Mouse (Mus musculus) hindbrain, embryonic 11.5 days (tissue): ENCODE measurements around the gene Praf2. TPM values are rescaled to one million over a fixed set of nuclear protein-coding genes. Genes with fewer than 3 reads are reported as not detected.

Experiments
- ATAC-seq: fragments of 200-750 bp; cut with Nextera tagmentation; 2 replicates; pipeline ENCODE4 v1.8.0; 2017; ENCODE audit warnings: mild to moderate bottlenecking, moderate TSS enrichment, moderate library complexity; ENCODE audit not compliant: low FRiP score
- DNase-seq: peaks from one replicate; pipeline ENCODE4 v3.0.0-alpha.2; 2015; ENCODE audit warnings: low spot score
- H3K27ac ChIP-seq: fragments of 300-500 bp; sonication (generic); 2 replicates; pipeline ENCODE4 v1.5.1; 2014; ENCODE audit warnings: mild to moderate bottlenecking, low read depth, low read length
- H3K27me3 ChIP-seq: fragments of 300-500 bp; sonication (generic); 2 replicates; pipeline ENCODE4 v1.6.1; 2014; ENCODE audit warnings: mild to moderate bottlenecking, low read length, moderate library complexity, mixed read lengths; ENCODE audit not compliant: control insufficient read depth, insufficient read depth
- H3K36me3 ChIP-seq: fragments of 300-500 bp; sonication (generic); 2 replicates; pipeline ENCODE4 v1.6.1; 2014; ENCODE audit warnings: mild to moderate bottlenecking, low read length, moderate library complexity, mixed read lengths; ENCODE audit not compliant: control insufficient read depth, insufficient read depth
- H3K4me1 ChIP-seq: fragments of 300-500 bp; sonication (generic); replicated peaks from 2 replicates; pipeline ENCODE4 v1.6.1; 2014; ENCODE audit warnings: low read length, mixed read lengths; ENCODE audit not compliant: control insufficient read depth, insufficient read depth
- H3K4me2 ChIP-seq: fragments of 300-500 bp; sonication (generic); replicated peaks from 2 replicates; pipeline ENCODE4 v1.6.1; 2014; ENCODE audit warnings: mild to moderate bottlenecking, low read depth, low read length
- H3K4me3 ChIP-seq: fragments of 300-500 bp; sonication (generic); 2 replicates; pipeline ENCODE4 v1.5.1; 2014; ENCODE audit warnings: low read depth, low read length
- H3K9ac ChIP-seq: fragments of 300-500 bp; sonication (generic); 2 replicates; pipeline ENCODE4 v1.6.1; 2014; ENCODE audit warnings: low read depth, low read length
- H3K9me3 ChIP-seq: fragments of 300-500 bp; sonication (generic); 2 replicates; pipeline ENCODE4 v1.6.1; 2016; ENCODE audit warnings: low read length; ENCODE audit not compliant: control insufficient read depth
- WGBS: fragments of 180-500 bp; shearing (Covaris S2); extraction: QIAGEN DNeasy Blood & Tissue Kit; methylation state at CpG from one replicate; pipeline ENCODE4 v1.1.7; 2014; 5-methylcytosine and 5-hydroxymethylcytosine counted together
- polyA plus RNA-seq: library from polyadenylated mRNA; unstranded; fragments of >200 nt; fragmentation: Nextera tagmentation; extraction: Ambion mirVana; gene quantifications from 2 replicates; pipeline ENCODE4 v1.2.1, GENCODE M21; 2014

Gene Praf2
- polyA plus RNA-seq, 1 experiment from 2014 or later, result 108 TPM

DNA sequence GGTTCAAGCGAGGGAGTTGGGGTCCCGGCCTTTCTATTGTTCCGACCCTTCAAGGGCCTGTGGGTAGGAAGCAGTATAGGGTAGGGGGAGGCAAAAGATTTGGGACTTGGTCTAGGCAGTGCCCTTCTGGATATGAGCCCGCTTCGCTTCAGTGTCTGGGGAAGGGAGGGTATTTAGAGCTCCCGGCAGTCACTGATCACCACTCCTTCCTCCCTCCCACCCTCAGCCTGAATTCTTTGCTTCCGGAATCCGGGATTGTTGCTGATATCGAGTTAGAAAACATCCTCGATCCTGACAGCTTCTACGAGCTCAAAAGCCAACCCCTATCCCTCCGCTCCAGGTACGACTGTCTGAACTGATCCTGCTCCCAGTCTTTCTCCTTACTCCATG, 37.0 kb downstream of the Praf2 start:
- Histone ChIP-seq H3K4me1 (no peaks in the 10 kb centered on the region), H3K9me3 (no peaks in the 10 kb centered on the region), H3K36me3 (no peaks in the 10 kb centered on the region), H3K27ac (no peak overlapping the region), H3K4me2 (peak overlapping the region; percentile 64), H3K4me3 (peak overlapping the region; percentile 65), H3K9ac (no peak overlapping the region), H3K27me3 (no peaks in the 10 kb centered on the region)
- ATAC-seq (no peak), DNase-seq (peak; percentile 6)
- WGBS, result 24% methylated on average over 12 of the region's 13 CpGs

DNA sequence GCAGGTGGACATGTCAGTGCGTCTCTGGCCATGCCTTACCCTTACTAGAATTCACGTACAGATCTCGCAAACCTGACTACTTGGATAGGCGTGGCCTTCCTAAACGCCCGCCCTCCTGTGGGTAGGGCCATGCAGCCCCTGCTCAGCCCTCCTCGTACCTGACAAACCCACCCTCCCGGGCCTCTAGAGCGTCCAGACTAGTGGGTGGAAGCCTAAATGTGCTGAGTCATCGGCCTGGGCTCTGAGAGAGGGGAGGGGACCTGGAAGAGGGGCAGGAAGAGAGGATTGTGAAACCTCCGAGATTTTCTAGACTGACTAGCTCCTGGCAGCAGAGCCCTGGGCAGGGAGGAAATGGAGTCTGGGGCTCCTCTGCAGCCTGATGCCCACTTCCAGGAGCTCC, 37.5 kb downstream of the Praf2 start:
- Histone ChIP-seq H3K27ac (no peak overlapping the region), H3K36me3 (no peaks in the 10 kb centered on the region), H3K4me1 (no peaks in the 10 kb centered on the region), H3K4me3 (peak overlapping the region; percentile 65), H3K9me3 (no peaks in the 10 kb centered on the region), H3K9ac (no peak overlapping the region), H3K27me3 (no peaks in the 10 kb centered on the region), H3K4me2 (peak overlapping the region; percentile 64)
- WGBS, result 10% methylated on average over 11 of the region's 11 CpGs
- peak; percentile 28 for DNase-seq
- no peak for ATAC-seq

DNA sequence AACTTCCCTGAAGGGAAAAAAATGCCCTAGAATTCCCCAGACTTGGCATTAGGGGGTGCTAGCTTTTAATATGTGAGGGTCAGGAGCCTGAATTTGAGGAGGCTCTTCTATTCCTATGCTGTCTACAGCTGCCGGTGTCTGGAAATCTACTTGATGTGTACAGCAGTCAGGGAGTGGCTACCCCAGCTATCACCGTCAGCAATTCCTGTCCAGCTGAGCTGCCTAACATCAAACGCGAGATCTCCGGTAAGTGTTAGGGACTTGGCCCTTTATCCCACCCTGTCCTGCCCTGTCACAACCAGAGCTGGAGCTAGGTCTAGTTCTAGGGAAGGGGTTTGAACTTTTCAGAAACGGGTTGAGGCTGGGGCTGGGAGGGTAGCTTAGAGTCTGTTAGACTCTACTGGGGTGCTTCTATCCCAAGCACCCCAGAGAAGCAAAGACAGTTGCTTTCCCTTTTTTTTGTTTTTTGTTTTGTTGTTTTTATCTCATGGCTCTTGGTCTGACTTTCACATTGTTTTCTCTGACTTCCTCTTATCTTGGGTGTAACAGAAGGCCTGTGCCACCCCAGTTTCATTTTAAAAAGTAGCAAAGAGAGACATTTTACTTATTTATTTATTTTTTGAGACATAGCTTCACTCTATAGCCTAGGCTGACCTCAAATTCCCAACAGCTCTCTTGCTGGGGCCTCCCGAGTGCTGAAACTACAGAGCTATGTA, 41.2 kb downstream of the Praf2 start:
- Histone ChIP-seq H3K36me3 (no peaks in the 10 kb centered on the region), H3K4me1 (no peaks in the 10 kb centered on the region), H3K9ac (no peak overlapping the region), H3K4me2 (no peak overlapping the region), H3K4me3 (no peak overlapping the region), H3K27ac (no peak overlapping the region), H3K9me3 (no peaks in the 10 kb centered on the region), H3K27me3 (no peaks in the 10 kb centered on the region)
- WGBS, result 85% methylated on average over 7 of the region's 7 CpGs
- DNase-seq, result no peak
- no peak for ATAC-seq

DNA sequence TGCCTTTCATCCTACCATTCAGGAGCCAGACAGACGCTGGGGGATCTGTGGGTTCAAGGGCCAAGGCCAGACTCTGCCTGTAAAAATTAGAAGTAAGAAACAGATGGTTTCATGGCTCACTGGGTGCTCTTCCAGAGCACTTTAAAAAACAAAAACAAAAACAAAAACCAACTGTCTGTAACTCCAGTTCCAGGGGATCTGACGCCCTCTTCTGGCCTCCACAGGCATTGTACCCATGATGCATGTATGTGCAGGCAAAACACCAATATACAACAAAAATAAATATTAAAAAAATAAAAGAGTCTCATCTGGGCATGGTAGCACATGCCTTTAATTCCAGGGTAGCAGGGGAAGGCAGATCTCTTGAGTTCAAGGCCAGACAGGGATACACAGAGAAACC, 44.5 kb downstream of the Praf2 start:
- Histone ChIP-seq H3K9ac (no peak overlapping the region), H3K9me3 (no peaks in the 10 kb centered on the region), H3K4me1 (no peaks in the 10 kb centered on the region), H3K27ac (no peak overlapping the region), H3K36me3 (no peaks in the 10 kb centered on the region), H3K27me3 (no peaks in the 10 kb centered on the region), H3K4me2 (no peak overlapping the region), H3K4me3 (no peak overlapping the region)
- DNase-seq, result peak; percentile 14
- WGBS, result 57% methylated on average over 2 of the region's 2 CpGs
- ATAC-seq, result no peak

GRCm38 (mm10) chrX:7775501-7776205, 47.4 kb downstream of the Praf2 start:
- no peak for ATAC-seq
- H3K4me3 ChIP-seq, result no peak overlapping the region
- H3K36me3 ChIP-seq, result no peaks in the 10 kb centered on the region
- DNase-seq, result no peak
- H3K4me2 ChIP-seq, result no peak overlapping the region
- H3K9ac ChIP-seq, result no peak overlapping the region
- 76% methylated on average over 9 of the region's 9 CpGs for WGBS
- H3K4me1 ChIP-seq, result no peaks in the 10 kb centered on the region
- no peaks in the 10 kb centered on the region for H3K27me3 ChIP-seq
- H3K27ac ChIP-seq, result no peak overlapping the region
- H3K9me3 ChIP-seq, result no peaks in the 10 kb centered on the region

GRCm38 (mm10) chrX:7776329-7777082, 48.3 kb downstream of the Praf2 start:
- no peaks in the 10 kb centered on the region for H3K9me3 ChIP-seq
- H3K9ac ChIP-seq, result no peak overlapping the region
- 55% methylated on average over 8 of the region's 8 CpGs for WGBS
- no peak overlapping the region for H3K4me2 ChIP-seq
- H3K27ac ChIP-seq, result no peak overlapping the region
- DNase-seq (peak; percentile 68), ATAC-seq (peak; percentile 61; the same call in 1 of the 2 replicates)
- no peaks in the 10 kb centered on the region for H3K27me3 ChIP-seq
- no peaks in the 10 kb centered on the region for H3K4me1 ChIP-seq
- no peaks in the 10 kb centered on the region for H3K36me3 ChIP-seq
- no peak overlapping the region for H3K4me3 ChIP-seq

DNA sequence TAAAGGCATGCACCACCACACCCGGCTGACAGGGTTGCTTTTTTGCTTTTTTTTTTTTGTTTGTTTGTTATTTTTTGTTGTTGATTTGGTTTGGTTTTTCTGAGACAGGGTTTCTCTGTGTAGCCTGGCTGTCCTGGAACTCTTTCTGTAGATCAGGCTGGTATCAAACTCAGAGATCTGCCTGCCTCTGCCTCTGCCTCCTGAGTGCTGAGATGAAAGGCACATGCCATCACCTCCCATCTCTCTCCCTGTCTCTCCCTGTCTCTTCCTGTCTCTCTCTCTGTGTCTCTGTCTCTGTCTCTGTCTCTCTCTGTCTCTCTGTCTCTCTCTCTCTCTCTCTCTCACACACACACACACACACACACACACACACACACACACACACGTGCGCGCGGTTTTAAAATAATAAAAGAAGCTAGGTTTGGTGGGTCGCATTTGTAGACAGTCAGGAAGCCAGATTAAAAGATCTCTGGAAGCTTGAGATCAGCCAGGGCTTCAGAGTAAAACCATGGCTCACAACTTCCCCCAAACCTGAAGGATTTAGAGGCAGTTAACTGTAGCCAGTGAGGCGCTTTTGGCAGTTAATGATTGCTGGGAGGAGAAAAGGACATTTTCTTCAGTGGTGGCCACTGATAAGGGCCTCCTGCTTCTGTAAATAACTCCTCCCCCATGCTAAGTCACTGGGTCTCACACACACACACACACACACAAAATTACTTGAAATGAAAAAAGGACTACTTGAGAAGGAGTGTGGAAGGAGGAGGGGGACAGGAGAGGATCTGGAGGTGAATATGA, 50.4 kb downstream of the Praf2 start:
- Histone ChIP-seq H3K9ac (no peak overlapping the region), H3K36me3 (no peaks in the 10 kb centered on the region), H3K4me2 (no peak overlapping the region), H3K27me3 (no peaks in the 10 kb centered on the region), H3K4me1 (no peaks in the 10 kb centered on the region), H3K27ac (no peak overlapping the region), H3K9me3 (no peaks in the 10 kb centered on the region), H3K4me3 (no peak overlapping the region)
- DNase-seq, result no peak
- 73% methylated on average over 7 of the region's 7 CpGs for WGBS
- no peak for ATAC-seq

GRCm38 (mm10) chrX:7779294-7779693, 51.1 kb downstream of the Praf2 start:
- H3K4me2 ChIP-seq, result no peak overlapping the region

More at GRCm38 (mm10) chrX:7779294-7779693, 51.1 kb downstream of the Praf2 start:
- WGBS, result 31% methylated on average over 3 of the region's 3 CpGs
- H3K27me3 ChIP-seq, result no peaks in the 10 kb centered on the region
- H3K27ac ChIP-seq, result no peak overlapping the region
- no peak for ATAC-seq
- no peaks in the 10 kb centered on the region for H3K9me3 ChIP-seq
- no peak overlapping the region for H3K9ac ChIP-seq
- DNase-seq, result no peak
- no peak overlapping the region for H3K4me3 ChIP-seq
- H3K36me3 ChIP-seq, result no peaks in the 10 kb centered on the region
- H3K4me1 ChIP-seq, result no peaks in the 10 kb centered on the region
